Mouse (Mus musculus) hindbrain, embryonic 14.5 days (tissue): ENCODE measurements around the gene Sfrp5. TPM values are rescaled to one million over a fixed set of nuclear protein-coding genes. Genes with fewer than 3 reads are reported as not detected.

Source experiments
- ATAC-seq: fragments of 200-750 bp; cut with Nextera tagmentation; 2 replicates; pipeline ENCODE4 v1.8.0; 2017; ENCODE audit warnings: moderate number of reproducible peaks, mild to moderate bottlenecking, moderate TSS enrichment, moderate library complexity; ENCODE audit not compliant: low FRiP score
- DNase-seq: peaks from one replicate; pipeline ENCODE4 v3.0.0-alpha.2; 2015; ENCODE audit warnings: low spot score
- H3K27ac ChIP-seq: fragments of 300-500 bp; sonication (generic); 2 replicates; pipeline ENCODE4 v1.5.1; 2014; ENCODE audit warnings: mild to moderate bottlenecking, moderate library complexity
- H3K27me3 ChIP-seq: fragments of 300-500 bp; sonication (generic); 2 replicates; pipeline ENCODE4 v1.6.1; 2014; ENCODE audit warnings: mild to moderate bottlenecking, low read length, mixed read lengths; ENCODE audit not compliant: control insufficient read depth, insufficient read depth
- H3K36me3 ChIP-seq: fragments of 300-500 bp; sonication (generic); replicated peaks from 2 replicates; pipeline ENCODE4 v1.6.1; 2014; ENCODE audit not compliant: control insufficient read depth, insufficient read depth
- H3K4me1 ChIP-seq: fragments of 300-500 bp; sonication (generic); replicated peaks from 2 replicates; pipeline ENCODE4 v1.6.1; 2014; ENCODE audit warnings: antibody characterized with exemption, low read length, mixed read lengths; ENCODE audit not compliant: control insufficient read depth, insufficient read depth
- H3K4me2 ChIP-seq: fragments of 300-500 bp; sonication (generic); replicated peaks from 2 replicates; pipeline ENCODE4 v1.6.1; 2014; ENCODE audit warnings: mild to moderate bottlenecking, moderate library complexity
- H3K4me3 ChIP-seq: fragments of 300-500 bp; sonication (generic); replicated peaks from 2 replicates; pipeline ENCODE4 v1.5.1; 2014; ENCODE audit warnings: mild to moderate bottlenecking, low read length
- H3K9ac ChIP-seq: fragments of 300-500 bp; sonication (generic); 2 replicates; pipeline ENCODE4 v1.6.1; 2014
- H3K9me3 ChIP-seq: fragments of 300-500 bp; sonication (generic); 2 replicates; pipeline ENCODE4 v1.6.1; 2016; ENCODE audit warnings: low read length; ENCODE audit not compliant: control insufficient read depth
- WGBS: fragments of 180-500 bp; shearing (Covaris S2); extraction: QIAGEN DNeasy Blood & Tissue Kit; methylation state at CpG from one replicate; pipeline ENCODE4 v1.1.7; 2014; 5-methylcytosine and 5-hydroxymethylcytosine counted together
- polyA plus RNA-seq: library from polyadenylated mRNA; unstranded; fragments of >200 nt; fragmentation: Nextera tagmentation; extraction: Ambion mirVana; gene quantifications from 2 replicates; pipeline ENCODE4 v1.2.1, GENCODE M21; 2014

The Sfrp5 gene
- polyA plus RNA-seq, 1 experiment from 2014 or later: 2.8 TPM

- DNase-seq: no peak
- Histone ChIP-seq H3K36me3 (no peaks in the 10 kb centered on the region), H3K4me1 (peaks cover 7% of the 10 kb centered on the region), H3K4me2 (no peak overlapping the region), H3K9me3 (no peaks in the 10 kb centered on the region), H3K9ac (no peak overlapping the region), H3K27me3 (peaks cover 37% of the 10 kb centered on the region), H3K27ac (no peak overlapping the region), H3K4me3 (no peak overlapping the region)
- WGBS: 74% methylated on average over 8 of the region's 8 CpGs
- no peak for ATAC-seq
Measured at GRCm38 (mm10) chr19:42205201-42205600, 3.1 kb upstream of the Sfrp5 start.

DNA sequence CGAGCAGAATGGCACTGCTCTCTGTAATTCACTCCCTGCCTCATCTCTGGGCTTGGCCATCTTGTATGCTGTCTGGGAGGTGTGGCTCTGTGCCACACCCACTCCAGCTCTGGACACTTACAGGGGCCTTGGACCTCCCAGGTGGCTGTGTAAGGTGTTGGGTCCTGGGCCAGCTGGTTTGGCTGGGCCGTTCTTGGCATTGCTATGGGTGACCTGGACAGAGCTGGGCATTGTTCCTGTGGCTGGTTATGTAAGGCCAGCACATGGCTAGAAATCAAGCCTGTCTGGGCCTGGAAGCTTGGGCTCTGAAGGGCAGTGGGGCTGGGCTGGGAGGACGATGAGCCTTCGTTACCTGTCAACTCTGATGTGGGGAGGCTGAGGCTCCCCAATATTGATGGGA, 2.3 kb upstream of the Sfrp5 start:
- Histone ChIP-seq H3K4me3 (no peak overlapping the region), H3K36me3 (no peaks in the 10 kb centered on the region), H3K9me3 (no peaks in the 10 kb centered on the region), H3K4me1 (peaks cover 7% of the 10 kb centered on the region), H3K4me2 (no peak overlapping the region), H3K27me3 (peaks cover 46% of the 10 kb centered on the region), H3K27ac (no peak overlapping the region), H3K9ac (no peak overlapping the region)
- ATAC-seq (no peak), DNase-seq (no peak)
- WGBS: 92% methylated on average over 4 of the region's 4 CpGs

DNA sequence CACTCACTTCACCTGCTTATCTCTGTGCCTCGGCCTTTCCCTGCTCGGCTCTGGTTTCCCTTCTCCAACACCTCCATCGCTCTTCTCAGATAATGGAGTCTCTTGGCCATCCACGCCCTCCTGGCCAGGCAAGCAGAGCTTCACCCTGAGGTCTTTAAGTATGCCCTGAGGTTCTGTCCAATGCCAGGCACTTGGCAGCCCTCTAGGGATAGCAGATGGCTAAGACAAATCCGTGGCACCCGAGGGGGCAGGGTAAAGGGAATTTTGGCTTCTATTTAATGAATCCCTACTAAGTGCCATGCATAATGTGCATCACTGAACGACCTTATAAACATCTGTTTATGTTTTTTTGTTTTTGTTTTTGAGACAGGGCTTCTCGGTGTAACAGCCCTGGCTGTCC, 415 bp upstream of the Sfrp5 start:
- H3K9me3 ChIP-seq: no peaks in the 10 kb centered on the region
- peak overlapping the region; percentile 49 for H3K4me2 ChIP-seq
- H3K36me3 ChIP-seq: no peaks in the 10 kb centered on the region
- peaks cover 7% of the 10 kb centered on the region for H3K4me1 ChIP-seq
- peaks cover 54% of the 10 kb centered on the region for H3K27me3 ChIP-seq
- no peak for DNase-seq
- H3K9ac ChIP-seq: no peak overlapping the region
- no peak for ATAC-seq
- H3K4me3 ChIP-seq: no peak overlapping the region
- H3K27ac ChIP-seq: no peak overlapping the region
- WGBS: 38% methylated on average over 8 of the region's 8 CpGs

DNA sequence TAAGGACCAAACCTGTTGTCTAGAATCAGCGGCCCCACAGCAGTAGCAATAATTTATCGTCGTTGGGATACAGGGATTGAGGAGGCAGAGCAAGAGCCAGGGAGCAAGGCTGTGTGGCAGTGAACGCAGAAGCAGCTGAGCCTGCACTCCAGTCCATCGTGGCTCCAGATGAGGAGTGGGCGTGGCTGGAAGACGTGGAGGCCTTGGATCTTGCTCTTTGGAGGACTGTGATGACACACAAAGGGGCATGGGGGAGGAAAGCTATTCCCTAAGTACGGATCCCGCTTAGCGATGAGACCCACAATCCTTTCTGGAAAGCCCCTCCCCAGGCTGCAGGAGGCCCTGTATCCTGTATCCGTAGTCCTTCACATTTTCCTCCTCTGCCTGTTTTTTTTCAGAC, 4.0 kb downstream of the Sfrp5 start:
- Histone ChIP-seq H3K4me3 (no peak overlapping the region), H3K27ac (no peak overlapping the region), H3K36me3 (peaks cover 3% of the 10 kb centered on the region; the same call in 1 of the 2 replicates), H3K27me3 (peaks cover 45% of the 10 kb centered on the region), H3K9ac (no peak overlapping the region), H3K9me3 (no peaks in the 10 kb centered on the region), H3K4me1 (peaks cover 7% of the 10 kb centered on the region), H3K4me2 (no peak overlapping the region)
- no peak for ATAC-seq
- WGBS: 48% methylated on average over 11 of the region's 11 CpGs
- DNase-seq: no peak

DNA sequence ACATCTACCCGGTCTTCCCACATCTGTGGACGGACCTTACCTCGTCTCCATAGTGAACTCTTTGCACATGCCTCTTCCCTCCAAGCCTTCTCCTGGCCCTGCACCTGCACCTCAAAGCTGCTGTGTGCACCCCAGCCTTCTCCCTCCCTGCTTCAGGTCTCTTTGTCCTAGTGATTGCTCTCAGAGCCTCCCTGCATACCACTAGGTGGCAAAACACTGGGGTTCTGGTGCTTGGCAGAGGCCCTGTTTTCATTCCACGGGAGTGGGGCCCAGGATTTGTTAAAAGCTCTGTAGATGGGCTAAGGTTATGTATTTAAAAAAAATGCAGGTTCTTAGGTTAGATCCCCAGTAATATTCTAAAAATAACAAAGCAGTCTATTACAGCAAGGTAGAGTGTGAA, 5.0 kb downstream of the Sfrp5 start:
- Histone ChIP-seq H3K4me2 (no peak overlapping the region), H3K27ac (no peak overlapping the region), H3K4me3 (no peak overlapping the region), H3K27me3 (peaks cover 35% of the 10 kb centered on the region), H3K4me1 (peaks cover 7% of the 10 kb centered on the region), H3K9me3 (no peaks in the 10 kb centered on the region), H3K36me3 (peaks cover 10% of the 10 kb centered on the region), H3K9ac (no peak overlapping the region)
- ATAC-seq (no peak), DNase-seq (no peak)
- whole genome bisulfite sequencing: 71% methylated on average over 4 of the region's 4 CpGs

DNA sequence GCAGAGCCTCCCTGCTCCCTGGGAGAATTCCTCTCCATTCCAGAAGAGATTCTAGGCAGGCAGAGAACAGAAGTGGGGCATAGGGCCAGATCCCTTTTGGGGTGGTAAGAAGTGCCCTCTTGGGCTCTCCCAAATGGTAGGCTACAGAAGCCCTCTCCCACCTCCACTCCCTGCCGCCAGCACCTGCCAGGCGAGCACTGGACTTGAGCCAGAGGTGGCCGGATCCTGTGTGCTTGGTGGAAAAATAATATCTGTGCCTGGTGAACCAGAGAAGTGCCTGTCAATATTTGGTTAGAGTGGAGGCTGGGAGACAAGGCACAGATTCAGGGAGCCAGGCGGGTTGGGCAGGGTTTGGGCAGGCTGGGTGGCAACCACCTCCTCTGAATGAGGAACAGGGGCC, 5.7 kb downstream of the Sfrp5 start:
- no peak overlapping the region for H3K4me2 ChIP-seq
- no peaks in the 10 kb centered on the region for H3K9me3 ChIP-seq
- H3K4me1 ChIP-seq: peaks cover under 1% of the 10 kb centered on the region; the same call in 1 of the 2 replicates
- no peak overlapping the region for H3K9ac ChIP-seq
- H3K36me3 ChIP-seq: peaks cover 17% of the 10 kb centered on the region
- 76% methylated on average over 4 of the region's 4 CpGs for WGBS
- no peak for DNase-seq
- ATAC-seq: no peak
- H3K27me3 ChIP-seq: peaks cover 28% of the 10 kb centered on the region
- no peak overlapping the region for H3K4me3 ChIP-seq
- H3K27ac ChIP-seq: no peak overlapping the region

GRCm38 (mm10) chr19:42193311-42193710, 8.7 kb downstream of the Sfrp5 start:
- H3K4me3 ChIP-seq: no peak overlapping the region
- no peaks in the 10 kb centered on the region for H3K4me1 ChIP-seq
- no peaks in the 10 kb centered on the region for H3K9me3 ChIP-seq
- H3K4me2 ChIP-seq: no peak overlapping the region
- no peak; the same call in 1 of the 2 replicates for ATAC-seq
- no peaks in the 10 kb centered on the region for H3K27me3 ChIP-seq
- H3K36me3 ChIP-seq: peaks cover 41% of the 10 kb centered on the region
- WGBS: 49% methylated on average over 2 of the region's 2 CpGs
- H3K9ac ChIP-seq: no peak overlapping the region
- no peak overlapping the region for H3K27ac ChIP-seq
- no peak for DNase-seq

GRCm38 (mm10) chr19:42190494-42190893, 11.6 kb downstream of the Sfrp5 start:
- no peaks in the 10 kb centered on the region for H3K27me3 ChIP-seq
- no peak overlapping the region for H3K27ac ChIP-seq
- H3K4me3 ChIP-seq: no peak overlapping the region
- 22% methylated on average over 5 of the region's 5 CpGs for WGBS
- no peak overlapping the region for H3K4me2 ChIP-seq
- no peaks in the 10 kb centered on the region for H3K9me3 ChIP-seq
- DNase-seq (peak; percentile 75), ATAC-seq (0 out of 2 replicates have a peak, but pooled peaks have one; percentile 35)
- no peak overlapping the region for H3K9ac ChIP-seq
- H3K4me1 ChIP-seq: no peaks in the 10 kb centered on the region
- peaks cover 62% of the 10 kb centered on the region for H3K36me3 ChIP-seq

DNA sequence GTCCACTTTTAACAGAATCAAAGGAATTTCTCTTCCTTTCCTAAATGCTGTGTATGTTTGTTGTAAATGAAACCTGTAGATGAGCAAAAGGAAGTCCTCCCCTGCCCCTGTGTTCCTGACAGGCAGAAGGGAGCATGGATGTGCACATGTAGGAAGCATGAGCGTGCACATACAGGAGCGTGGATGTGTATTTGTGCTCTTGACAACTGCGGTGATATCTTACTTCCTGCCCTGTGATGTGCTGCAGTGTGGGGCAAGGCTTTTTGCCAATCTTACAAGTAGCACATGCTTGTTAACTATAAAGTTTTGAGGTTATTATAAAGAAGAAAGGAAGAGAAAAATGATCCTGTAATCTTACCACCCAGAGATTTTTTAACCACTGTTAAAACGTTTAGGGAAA, 12.3 kb downstream of the Sfrp5 start:
- Histone ChIP-seq H3K4me2 (no peak overlapping the region), H3K27me3 (no peaks in the 10 kb centered on the region), H3K9me3 (no peaks in the 10 kb centered on the region), H3K4me3 (no peak overlapping the region), H3K4me1 (no peaks in the 10 kb centered on the region), H3K36me3 (peaks cover 69% of the 10 kb centered on the region), H3K27ac (no peak overlapping the region), H3K9ac (no peak overlapping the region)
- no peak for DNase-seq
- ATAC-seq: no peak
- WGBS: 92% methylated on average over 4 of the region's 4 CpGs

GRCm38 (mm10) chr19:42182673-42183072, 19.4 kb downstream of the Sfrp5 start:
- Histone ChIP-seq H3K9ac (no peak overlapping the region), H3K27me3 (no peaks in the 10 kb centered on the region), H3K27ac (no peak overlapping the region), H3K4me2 (no peak overlapping the region), H3K4me3 (no peak overlapping the region), H3K9me3 (no peaks in the 10 kb centered on the region), H3K36me3 (peaks cover 76% of the 10 kb centered on the region), H3K4me1 (no peaks in the 10 kb centered on the region)
- 64% methylated on average over 6 of the region's 6 CpGs for WGBS
- ATAC-seq: no peak
- no peak for DNase-seq
